Mouse (Mus musculus) adrenal gland, postnatal 0 days (tissue): ENCODE measurements around the gene Mmp12. TPM values are rescaled to one million over a fixed set of nuclear protein-coding genes. Genes with fewer than 3 reads are reported as not detected.

Experiments used
- polyA plus RNA-seq: library from polyadenylated mRNA; unstranded; fragments of >200 nt; fragmentation: Nextera tagmentation; extraction: Ambion mirVana; gene quantifications from 2 replicates; pipeline ENCODE4 v1.2.1, GENCODE M21; 2015

Gene Mmp12
- 0.80 and 0.84 TPM in 2 replicates for polyA plus RNA-seq

DNA sequence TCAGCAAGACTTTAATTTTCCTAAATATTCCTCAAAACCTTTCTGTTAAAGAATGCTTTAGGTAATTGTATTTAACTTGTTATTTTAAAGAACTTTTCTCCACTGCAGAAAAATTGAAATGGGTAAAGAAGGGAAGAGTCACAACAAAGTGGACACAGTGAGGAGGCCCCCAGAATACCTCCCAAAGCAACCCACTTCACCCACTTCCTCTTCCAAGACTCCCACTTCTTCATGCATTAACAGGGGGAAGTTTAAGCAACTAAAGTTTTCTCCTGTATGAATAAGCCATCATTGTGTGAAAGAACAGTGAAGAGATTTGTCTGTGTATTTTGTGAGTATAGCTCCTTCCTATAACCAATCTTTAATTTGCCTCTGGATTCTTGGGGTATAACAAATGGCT lies at the start of gene Mmp12:
TSS of gene Mmp12 (plus strand) at position 275 of the 400 bp plus-strand sequence.

DNA sequence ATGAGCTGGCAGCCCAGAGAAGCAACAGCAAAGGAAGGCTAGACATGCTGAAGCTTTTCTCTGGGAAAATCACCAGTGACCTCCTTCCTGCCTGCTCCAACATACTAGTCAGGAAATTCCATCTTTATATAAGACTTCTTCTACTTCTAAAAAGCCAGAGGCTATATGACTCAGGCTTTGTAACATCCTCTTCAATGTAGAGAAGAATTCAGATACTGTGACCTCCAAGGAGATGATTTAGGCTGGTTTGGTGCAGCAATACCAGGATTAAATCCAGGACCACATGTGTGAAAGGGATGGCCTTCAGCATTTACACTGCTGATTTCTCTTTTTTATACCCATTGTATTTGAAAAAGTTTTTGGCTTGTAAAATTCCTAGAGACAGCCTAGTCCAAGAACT lies 43.8 kb downstream of the Mmp12 start, which contains the start of gene Mmp1b:
TSS of gene Mmp1b (minus strand) at position 101 of the 400 bp plus-strand sequence.

Other genes starting within 250 kb of the Mmp12 start
- 7.2 and 10.3 TPM in 2 replicates for gene Dync2h1, start 159.9 kb upstream of the Mmp12 start, polyA plus RNA-seq
- 148 and 181 TPM in 2 replicates for gene Dcun1d5, start 159.9 kb upstream of the Mmp12 start, polyA plus RNA-seq
- 0.79 and 1.8 TPM in 2 replicates for gene Mmp13, start 71.9 kb upstream of the Mmp12 start, polyA plus RNA-seq
- gene Mmp1b, start 43.7 kb downstream of the Mmp12 start, polyA plus RNA-seq, result not detected in 2 replicates
- 0.10 and 0.13 TPM in 2 replicates for gene Mmp3, start 101.4 kb downstream of the Mmp12 start, polyA plus RNA-seq
- gene Mmp10, start 158.0 kb downstream of the Mmp12 start, polyA plus RNA-seq, result 0.11 TPM in 1 of 2 replicates, not detected in the other
- gene Mmp8, start 214.1 kb downstream of the Mmp12 start, polyA plus RNA-seq, result 1.8 TPM in 2 replicates
- 0.08 TPM in 1 of 2 replicates, not detected in the other for gene Mmp27, start 227.0 kb downstream of the Mmp12 start, polyA plus RNA-seq